ENCODE assay signal across 8 mouse cellular contexts in genomic region chr4:145025409-145025762, GRCm38 (mm10).
DNase-seq lines count a peak whose midpoint lies in the region; ATAC-seq and TF ChIP-seq lines count a peak whose summit lies in the region.

No protein-coding gene starts in this region.

- H3K4me1 ChIP-seq in lung, embryonic 14.5 days (ENCODE audit: insufficient read depth), result peaks cover 37% of the 10 kb centered on the region
- peaks cover 47% of the 10 kb centered on the region for H3K4me1 ChIP-seq in limb, embryonic 13.5 days

- WGBS in lung, embryonic 14.5 days, result 31% methylated on average over 7 of the region's 7 CpGs
- WGBS in limb, embryonic 13.5 days, result 62% methylated on average over 7 of the region's 7 CpGs

- no peak overlapping the region for H3K4me2 ChIP-seq in lung, embryonic 14.5 days
- no peak overlapping the region for H3K4me2 ChIP-seq in limb, embryonic 13.5 days (replicated peaks)

- no peak for TF ChIP-seq CTCF in lung, embryonic 14.5 days (IDR thresholded peaks at IDR 0.05; ENCODE audit: low read depth)

- H3K9ac ChIP-seq in lung, embryonic 14.5 days, result no peak overlapping the region
- no peak overlapping the region for H3K9ac ChIP-seq in limb, embryonic 13.5 days

- H3K9me3 ChIP-seq in lung, embryonic 14.5 days (ENCODE audit: low read depth, low read length), result no peaks in the 10 kb centered on the region
- H3K9me3 ChIP-seq in limb, embryonic 13.5 days, result no peaks in the 10 kb centered on the region

- ATAC-seq in lung, embryonic 14.5 days (ENCODE audit: insufficient read depth), result no peak
- ATAC-seq in limb, embryonic 13.5 days (ENCODE audit: low FRiP score, low read depth), result no peak

- peak; percentile 37 for DNase-seq in adrenal gland, adult 2 months
- no peak for DNase-seq in adrenal gland, adult 18-20 months (ENCODE audit: low spot score in 2 of 2)
- no peak for DNase-seq in lung, embryonic 14.5 days
- DNase-seq in lung, postnatal 14 days, result no peak
- DNase-seq in heart, adult 9 months (ENCODE audit: low spot score in 2 of 2), result peak; percentile 45 to 57
- no peak for DNase-seq in thymus, postnatal 25 days
- DNase-seq in embryo, embryonic 11 days, result no peak

- H3K27ac ChIP-seq in lung, embryonic 14.5 days (ENCODE audit: low read depth), result peak overlapping the region; percentile 84
- peak overlapping the region; percentile 65 for H3K27ac ChIP-seq in limb, embryonic 13.5 days

- no peaks in the 10 kb centered on the region for H3K36me3 ChIP-seq in lung, embryonic 14.5 days (ENCODE audit: insufficient read depth)
- H3K36me3 ChIP-seq in limb, embryonic 13.5 days, result peaks cover 16% of the 10 kb centered on the region

- no peaks in the 10 kb centered on the region for H3K27me3 ChIP-seq in lung, embryonic 14.5 days (ENCODE audit: insufficient read depth, low read length)
- H3K27me3 ChIP-seq in limb, embryonic 13.5 days, result no peaks in the 10 kb centered on the region

- H3K4me3 ChIP-seq in lung, embryonic 14.5 days (ENCODE audit: low read depth, low read length), result no peak overlapping the region
- H3K4me3 ChIP-seq in limb, embryonic 13.5 days, result no peak overlapping the region

Comparison
In these comparisons a context has a peak if more than half of its experiments do, and no peak if none do; other contexts are left out.
1. DNase-seq: peak in adrenal gland, adult 2 months (single experiment) and heart, adult 9 months (2 of 2); none in adrenal gland, adult 18-20 months (0 of 2), lung, embryonic 14.5 days (single experiment), lung, postnatal 14 days (single experiment), thymus, postnatal 25 days (single experiment) and embryo, embryonic 11 days (single experiment).